Mouse (Mus musculus): ENCODE data around the gene Cfc1. TPM values are rescaled to one million over a fixed set of nuclear protein-coding genes. Genes with fewer than 3 reads are reported as not detected.

Cfc1 gene
- polyA plus RNA-seq (2015; fragmentation: Nextera tagmentation; extraction: Ambion mirVana) = not detected in 2 replicates

DNA sequence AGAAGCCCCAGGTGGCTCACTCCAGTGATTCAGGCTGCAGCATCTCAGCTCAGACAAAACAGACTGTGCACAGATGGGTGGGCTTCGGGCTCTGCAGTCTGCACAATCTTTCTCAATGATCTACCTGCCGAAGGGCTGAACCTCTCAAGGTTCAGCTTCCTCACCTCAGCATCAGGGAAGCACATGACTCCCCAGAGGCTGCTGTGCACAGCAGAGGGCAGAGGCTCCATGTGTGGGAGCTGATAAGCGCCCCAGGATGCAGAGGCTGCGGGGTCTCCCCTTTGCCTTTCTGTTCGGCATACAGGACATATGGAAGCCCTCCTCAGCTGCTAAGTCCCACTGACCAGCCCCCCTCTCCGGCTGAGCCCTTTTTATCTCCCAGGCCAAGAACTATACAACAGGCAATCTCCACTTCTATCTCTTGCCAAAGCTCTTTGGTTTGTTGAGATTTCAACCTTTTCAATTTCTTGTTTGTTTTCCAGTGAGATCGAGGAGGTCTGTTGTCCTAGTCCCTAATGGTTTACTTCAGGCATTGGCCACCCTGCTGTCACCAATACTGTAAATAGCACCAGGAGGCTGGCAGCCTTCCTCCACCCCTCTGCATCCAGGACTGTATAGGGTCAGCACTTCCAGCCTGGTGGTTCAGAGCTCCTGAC is at the start of gene Cfc1:
Gene Cfc1, plus strand, starts transcription at position 606 of the 656 bp plus-strand sequence.

DNA sequence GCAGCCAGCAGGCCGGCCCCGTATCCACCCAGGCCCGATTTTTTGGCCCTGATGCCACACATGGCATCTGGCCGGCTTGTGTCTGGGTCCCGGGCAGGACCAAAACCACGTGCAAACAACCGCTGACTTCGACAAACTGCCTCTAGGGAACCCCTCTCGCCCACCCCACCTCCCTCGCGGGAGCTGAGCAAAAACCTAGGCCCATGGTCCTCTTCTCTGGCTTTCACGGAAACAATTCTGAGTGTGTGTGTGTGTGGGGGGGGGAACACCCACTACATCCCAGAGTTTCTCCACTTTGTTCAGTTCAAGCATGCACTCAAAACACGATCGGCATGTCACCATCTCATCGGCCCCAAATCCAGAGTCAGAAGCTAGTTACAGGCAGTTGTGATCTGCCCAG is 25.4 kb downstream of the Cfc1 start, which contains the start of gene Prss40:
Gene Prss40, minus strand, starts transcription at position 101 of the 400 bp plus-strand sequence.

DNA sequence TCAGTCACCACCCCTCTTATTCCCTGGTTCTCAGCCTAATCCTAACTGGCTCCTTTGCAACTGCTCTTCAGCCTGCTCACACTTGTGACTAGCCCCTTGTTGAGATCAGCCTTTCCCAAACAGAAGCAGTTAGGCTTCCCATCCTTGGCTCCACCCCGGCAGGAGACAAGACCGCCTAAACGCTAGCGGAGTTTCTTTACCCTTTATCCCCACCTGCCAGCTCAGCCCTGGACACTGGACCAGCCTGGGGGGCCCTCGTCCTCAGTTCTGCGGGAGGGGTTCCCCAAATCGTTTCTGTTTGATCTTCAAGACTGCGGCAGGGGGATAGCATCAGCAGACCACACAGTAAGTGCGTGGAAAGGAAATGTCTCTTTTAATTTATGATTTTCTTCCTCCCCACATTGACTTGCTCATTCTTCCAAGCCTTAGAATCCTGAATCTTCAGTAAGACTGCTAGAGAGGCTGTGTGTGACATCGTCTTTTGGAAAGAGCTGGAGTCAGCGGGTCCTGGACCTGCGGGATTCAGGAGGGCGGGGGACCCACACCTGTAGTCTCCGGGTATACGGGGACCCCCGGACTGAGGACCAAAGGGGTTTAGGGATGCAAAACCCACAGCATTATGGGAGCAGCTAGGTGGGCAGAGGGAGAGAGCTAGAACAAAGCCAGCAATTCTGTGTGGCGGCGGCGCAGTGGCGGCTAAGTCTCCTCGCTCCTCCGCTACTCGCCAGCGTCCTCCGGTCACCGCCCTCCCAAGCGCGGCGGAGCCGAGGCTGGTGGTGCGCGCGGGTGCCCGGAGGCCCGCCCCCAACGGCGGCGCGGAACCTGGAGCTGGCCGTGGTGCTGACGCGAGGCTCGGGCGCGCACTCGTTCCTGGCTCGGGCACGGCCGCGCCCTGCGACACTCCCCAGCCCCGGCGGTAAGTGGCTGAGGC is 43.7 kb downstream of the Cfc1 start, which contains the start of gene Amer3:
Gene Amer3, plus strand, starts transcription at position 807 of the 931 bp plus-strand sequence.

Other genes with a start within 250 kb of the Cfc1 start
- gene Ccdc115, start 96.0 kb upstream of the Cfc1 start, polyA plus RNA-seq (2015; fragmentation: Nextera tagmentation; extraction: Ambion mirVana) = 34.9 and 37.5 TPM in 2 replicates
- 62.2 and 62.9 TPM in 2 replicates for gene Imp4, start 95.8 kb upstream of the Cfc1 start, polyA plus RNA-seq (2015; fragmentation: Nextera tagmentation; extraction: Ambion mirVana)
- gene Ptpn18, start 75.9 kb upstream of the Cfc1 start, polyA plus RNA-seq (2015; fragmentation: Nextera tagmentation; extraction: Ambion mirVana) = 61.7 and 85.9 TPM in 2 replicates
- not detected in 2 replicates for gene Prss39, start 37.2 kb upstream of the Cfc1 start, polyA plus RNA-seq (2015; fragmentation: Nextera tagmentation; extraction: Ambion mirVana)
- not detected in 2 replicates for gene Prss40, start 25.3 kb downstream of the Cfc1 start, polyA plus RNA-seq (2015; fragmentation: Nextera tagmentation; extraction: Ambion mirVana)
- gene Amer3, start 44.0 kb downstream of the Cfc1 start, polyA plus RNA-seq (2015; fragmentation: Nextera tagmentation; extraction: Ambion mirVana) = 0.05 TPM in 1 of 2 replicates, not detected in the other

Data from spleen, postnatal 0 days (tissue).